Mouse (Mus musculus) heart, postnatal 0 days (tissue): Measurements from ENCODE around the gene Mcoln2. TPM values are rescaled to one million over a fixed set of nuclear protein-coding genes. Genes with fewer than 3 reads are reported as not detected.

ENCODE experiments used
- ATAC-seq: fragments of 200-750 bp; cut with Nextera tagmentation; 2 replicates; pipeline ENCODE4 v1.8.0; 2017; ENCODE audit warnings: low read depth, moderate number of reproducible peaks, moderate library complexity; ENCODE audit not compliant: insufficient read depth
- DNase-seq: peaks from one replicate; pipeline ENCODE4 v3.0.0-alpha.2; 2016; ENCODE audit warnings: low spot score
- H3K27ac ChIP-seq: fragments of 300-500 bp; sonication (generic); 2 replicates; pipeline ENCODE4 v1.5.1; 2014; ENCODE audit warnings: low read depth, mild to moderate bottlenecking
- H3K27me3 ChIP-seq: fragments of 300-500 bp; sonication (generic); 2 replicates; pipeline ENCODE4 v1.6.1; 2014; ENCODE audit warnings: low read length, mixed read lengths; ENCODE audit not compliant: control insufficient read depth, insufficient read depth
- H3K36me3 ChIP-seq: fragments of 300-500 bp; sonication (generic); replicated peaks from 2 replicates; pipeline ENCODE4 v1.6.1; 2014; ENCODE audit warnings: low read length, mixed read lengths; ENCODE audit not compliant: control insufficient read depth, insufficient read depth
- H3K4me1 ChIP-seq: fragments of 300-500 bp; sonication (generic); 2 replicates; pipeline ENCODE4 v1.6.1; 2014; ENCODE audit warnings: antibody characterized with exemption; ENCODE audit not compliant: control insufficient read depth, insufficient read depth
- H3K4me2 ChIP-seq: fragments of 300-500 bp; sonication (generic); 2 replicates; pipeline ENCODE4 v1.6.1; 2014; ENCODE audit warnings: low read depth, mild to moderate bottlenecking, low read length, moderate library complexity
- H3K4me3 ChIP-seq: fragments of 300-500 bp; sonication (generic); 2 replicates; pipeline ENCODE4 v1.5.1; 2014; ENCODE audit warnings: low read depth, low read length
- H3K9ac ChIP-seq: fragments of 300-500 bp; sonication (generic); replicated peaks from 2 replicates; pipeline ENCODE4 v1.6.1; 2014; ENCODE audit warnings: low read depth, low read length, mixed read lengths
- H3K9me3 ChIP-seq: fragments of 300-500 bp; sonication (generic); replicated peaks from 2 replicates; pipeline ENCODE4 v1.6.1; 2016; ENCODE audit warnings: low read length; ENCODE audit not compliant: control insufficient read depth
- CTCF ChIP-seq: IDR thresholded peaks from 2 replicates; pipeline ENCODE4 v1.5.1; 2016; ENCODE audit warnings: antibody characterized with exemption, control low read depth, low read depth
- EP300 ChIP-seq: IDR thresholded peaks from 2 replicates; pipeline ENCODE4 v1.6.1; 2016; ENCODE audit warnings: antibody characterized with exemption, low read depth
- WGBS: fragments of 180-500 bp; shearing (Covaris S2); extraction: QIAGEN DNeasy Blood & Tissue Kit; methylation state at CpG from one replicate; pipeline ENCODE4 v1.1.7; 2014; 5-methylcytosine and 5-hydroxymethylcytosine counted together
- polyA plus RNA-seq: library from polyadenylated mRNA; unstranded; fragments of >200 nt; fragmentation: Nextera tagmentation; extraction: Ambion mirVana; gene quantifications from 2 replicates; pipeline ENCODE4 v1.2.1, GENCODE M21; 2015
- total RNA-seq: library from RNA; depleted of rRNA; stranded (reverse); fragments of >200 nt; gene quantifications from 2 replicates; pipeline ENCODE4 v1.2.3, GENCODE M21; 2014; ENCODE audit warnings: low replicate concordance

Gene Mcoln2
- total and polyA plus RNA-seq, 2 experiments from 2014 or later: 0.14 TPM; not detected in 1

GRCm38 (mm10) chr3:146134834-146135233, 14.8 kb upstream of the Mcoln2 start:
- ATAC-seq (no peak), DNase-seq (no peak)
- Histone ChIP-seq H3K4me2 (no peak overlapping the region), H3K27me3 (no peaks in the 10 kb centered on the region), H3K27ac (no peak overlapping the region), H3K9ac (no peak overlapping the region), H3K36me3 (no peaks in the 10 kb centered on the region), H3K4me3 (no peak overlapping the region), H3K9me3 (no peaks in the 10 kb centered on the region), H3K4me1 (no peaks in the 10 kb centered on the region)
- WGBS: 71% methylated on average over 9 of the region's 9 CpGs
- TF ChIP-seq CTCF (no peak), EP300 (no peak)

- 78% methylated on average over 2 of the region's 2 CpGs for WGBS
Observed at GRCm38 (mm10) chr3:146135417-146135816, 14.2 kb upstream of the Mcoln2 start.

GRCm38 (mm10) chr3:146136422-146136821, 13.2 kb upstream of the Mcoln2 start:
- 24% methylated on average over 10 of the region's 10 CpGs for WGBS
- ATAC-seq (peak; percentile 39; the same call in 1 of the 2 replicates), DNase-seq (no peak)
- Histone ChIP-seq H3K9ac (no peak overlapping the region), H3K27me3 (no peaks in the 10 kb centered on the region), H3K36me3 (no peaks in the 10 kb centered on the region), H3K4me2 (no peak overlapping the region), H3K4me1 (no peaks in the 10 kb centered on the region), H3K27ac (no peak overlapping the region), H3K4me3 (no peak overlapping the region), H3K9me3 (no peaks in the 10 kb centered on the region)
- TF ChIP-seq EP300: no peak
- peak; percentile 49 for TF ChIP-seq CTCF

More at GRCm38 (mm10) chr3:146135417-146135816, 14.2 kb upstream of the Mcoln2 start:
- Histone ChIP-seq H3K4me3 (no peak overlapping the region), H3K4me2 (no peak overlapping the region), H3K36me3 (no peaks in the 10 kb centered on the region), H3K9ac (no peak overlapping the region), H3K27me3 (no peaks in the 10 kb centered on the region), H3K27ac (no peak overlapping the region), H3K4me1 (no peaks in the 10 kb centered on the region), H3K9me3 (no peaks in the 10 kb centered on the region)
- TF ChIP-seq CTCF (no peak), EP300 (no peak)
- DNase-seq: no peak
- ATAC-seq: no peak

- H3K27me3 ChIP-seq: no peaks in the 10 kb centered on the region
- no peak overlapping the region for H3K4me2 ChIP-seq
- no peak for ATAC-seq
- H3K9ac ChIP-seq: no peak overlapping the region
- no peak overlapping the region for H3K4me3 ChIP-seq
- no peaks in the 10 kb centered on the region for H3K36me3 ChIP-seq
- 86% methylated on average over 7 of the region's 7 CpGs for WGBS
- no peak for DNase-seq
- no peak overlapping the region for H3K27ac ChIP-seq
- no peaks in the 10 kb centered on the region for H3K4me1 ChIP-seq
- H3K9me3 ChIP-seq: no peaks in the 10 kb centered on the region
- no peak for TF ChIP-seq CTCF
- TF ChIP-seq EP300: no peak
Observed at GRCm38 (mm10) chr3:146140276-146140675, 9.4 kb upstream of the Mcoln2 start.

GRCm38 (mm10) chr3:146142523-146142922, 7.1 kb upstream of the Mcoln2 start:
- Histone ChIP-seq H3K4me2 (no peak overlapping the region), H3K27me3 (no peaks in the 10 kb centered on the region), H3K4me1 (no peaks in the 10 kb centered on the region), H3K9me3 (no peaks in the 10 kb centered on the region), H3K36me3 (no peaks in the 10 kb centered on the region), H3K27ac (no peak overlapping the region), H3K4me3 (no peak overlapping the region), H3K9ac (no peak overlapping the region)
- ATAC-seq (no peak), DNase-seq (no peak)
- 81% methylated on average over 7 of the region's 7 CpGs for WGBS
- TF ChIP-seq CTCF (no peak), EP300 (no peak)

GRCm38 (mm10) chr3:146145501-146145900, 4.1 kb upstream of the Mcoln2 start:
- WGBS: 52% methylated on average over 5 of the region's 5 CpGs
- no peaks in the 10 kb centered on the region for H3K36me3 ChIP-seq
- H3K27ac ChIP-seq: no peak overlapping the region
- H3K9ac ChIP-seq: no peak overlapping the region
- peaks cover 8% of the 10 kb centered on the region; the same call in 1 of the 2 replicates for H3K27me3 ChIP-seq
- no peak overlapping the region for H3K4me3 ChIP-seq
- TF ChIP-seq CTCF (no peak), EP300 (no peak)
- ATAC-seq (no peak), DNase-seq (no peak)
- H3K4me1 ChIP-seq: peaks cover 3% of the 10 kb centered on the region; the same call in 1 of the 2 replicates
- H3K9me3 ChIP-seq: no peaks in the 10 kb centered on the region
- no peak overlapping the region for H3K4me2 ChIP-seq
